Mouse (Mus musculus) urinary bladder, postnatal 14 days (tissue): ENCODE measurements around the gene Aim2.

Experiments
- DNase-seq: peaks from one replicate; pipeline ENCODE4 v3.0.0; 2021; ENCODE audit warnings: low spot score

Gene Aim2

GRCm38 (mm10) chr1:173348527-173348926 is 2.2 kb upstream of the Aim2 start:
- no peak for DNase-seq

DNA sequence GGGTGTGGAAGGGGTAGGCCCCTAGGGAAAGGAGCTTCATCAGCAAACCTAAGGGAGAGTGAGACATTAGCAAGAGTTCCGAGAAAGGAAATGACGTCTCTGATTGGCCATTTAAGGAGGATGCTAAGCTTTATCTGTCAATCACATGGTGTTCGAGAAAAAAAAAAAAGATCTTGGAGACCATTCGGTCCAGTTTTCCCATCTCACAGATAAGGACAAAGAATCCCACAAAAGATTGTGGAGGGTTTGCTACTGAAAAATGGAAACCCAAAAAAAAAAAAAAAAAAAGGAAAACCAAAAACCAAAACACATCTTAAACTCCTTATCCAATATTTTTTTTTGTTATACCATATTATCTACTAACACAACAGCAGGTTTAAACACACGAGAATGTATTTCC is 1.5 kb upstream of the Aim2 start:
- no peak for DNase-seq

DNA sequence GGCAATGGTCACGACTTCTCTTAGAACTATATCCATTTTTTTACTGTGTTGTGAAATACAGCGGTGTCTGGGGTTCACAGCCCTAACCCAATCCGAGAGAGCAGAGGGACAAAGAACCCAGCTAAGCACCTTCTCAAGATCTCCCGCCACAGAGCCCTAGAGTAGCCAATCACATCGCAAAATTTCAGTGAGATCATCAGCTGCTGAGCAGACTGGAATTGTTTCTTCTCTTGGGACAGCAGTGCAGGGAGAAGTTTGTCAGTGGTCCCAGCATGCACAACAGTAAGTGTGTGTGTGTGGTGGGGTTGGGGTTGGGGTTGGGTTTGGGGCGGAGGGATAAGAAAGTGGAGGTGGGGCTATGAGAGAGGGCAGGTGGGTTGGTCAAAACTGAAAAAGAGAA is 733 bp upstream of the Aim2 start:
- peak; percentile 23 for DNase-seq

- no peak for DNase-seq
These were observed 4.6 kb downstream of the Aim2 start for GRCm38 (mm10) chr1:173355107-173355846.

- no peak for DNase-seq
These were observed 6.0 kb downstream of the Aim2 start for GRCm38 (mm10) chr1:173356699-173357098.

- DNase-seq = no peak
These were observed 7.1 kb downstream of the Aim2 start for GRCm38 (mm10) chr1:173357799-173358198.

DNA sequence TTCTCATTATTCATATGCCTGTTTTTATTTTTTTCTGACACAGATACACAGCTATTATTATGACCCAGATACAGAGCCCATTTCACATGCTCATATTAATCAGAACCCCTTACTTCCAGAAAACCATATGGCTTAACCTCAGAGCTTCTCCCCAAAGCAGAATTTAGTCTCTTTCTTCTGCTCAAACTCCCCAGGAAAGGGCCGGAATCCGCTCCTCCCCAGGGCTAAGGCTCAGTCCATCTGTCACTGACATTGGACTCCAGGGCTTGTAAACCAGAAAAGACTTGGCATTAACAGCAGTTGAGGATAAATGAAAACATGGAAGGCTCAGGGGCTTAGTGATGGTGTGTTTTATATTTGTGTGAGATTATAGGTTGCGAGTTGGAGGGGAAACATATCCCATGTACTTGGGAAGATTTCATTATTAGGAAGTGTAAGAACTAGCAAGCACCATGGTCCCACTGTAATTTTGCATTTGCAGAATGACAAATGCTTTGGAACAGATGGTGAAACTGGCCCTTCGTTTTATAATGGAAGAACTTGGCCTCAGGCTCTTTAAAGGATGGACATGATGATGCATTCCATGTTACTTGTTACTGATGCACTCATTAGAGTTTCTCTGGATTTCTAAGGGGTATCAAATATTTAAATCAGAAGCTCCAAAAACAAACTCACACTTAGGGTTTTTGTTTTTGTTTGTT is 9.1 kb downstream of the Aim2 start:
- no peak for DNase-seq

DNA sequence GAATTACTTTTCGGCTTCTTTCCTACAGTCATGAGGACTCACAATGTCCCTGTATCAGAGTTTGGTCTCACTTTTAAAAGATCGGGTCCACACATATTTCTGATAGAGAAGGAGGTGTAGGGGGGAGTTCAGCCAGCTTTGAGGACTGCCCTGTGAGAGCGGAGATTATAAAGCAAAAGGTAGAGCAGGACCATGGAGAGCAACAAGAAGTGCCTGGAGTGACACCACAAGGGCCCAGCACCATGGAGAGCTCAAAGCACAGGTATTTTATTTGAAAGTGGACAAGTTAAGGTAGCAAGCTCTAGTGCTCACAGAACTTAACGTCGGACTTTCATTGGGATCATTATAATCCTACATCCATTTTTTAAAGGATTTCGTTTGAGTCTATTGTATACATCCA is 11.0 kb downstream of the Aim2 start:
- peak; percentile 72 for DNase-seq

- DNase-seq = no peak
These were observed 12.8 kb downstream of the Aim2 start for GRCm38 (mm10) chr1:173363436-173363835.

GRCm38 (mm10) chr1:173364125-173364800 is 13.6 kb downstream of the Aim2 start:
- no peak for DNase-seq

DNA sequence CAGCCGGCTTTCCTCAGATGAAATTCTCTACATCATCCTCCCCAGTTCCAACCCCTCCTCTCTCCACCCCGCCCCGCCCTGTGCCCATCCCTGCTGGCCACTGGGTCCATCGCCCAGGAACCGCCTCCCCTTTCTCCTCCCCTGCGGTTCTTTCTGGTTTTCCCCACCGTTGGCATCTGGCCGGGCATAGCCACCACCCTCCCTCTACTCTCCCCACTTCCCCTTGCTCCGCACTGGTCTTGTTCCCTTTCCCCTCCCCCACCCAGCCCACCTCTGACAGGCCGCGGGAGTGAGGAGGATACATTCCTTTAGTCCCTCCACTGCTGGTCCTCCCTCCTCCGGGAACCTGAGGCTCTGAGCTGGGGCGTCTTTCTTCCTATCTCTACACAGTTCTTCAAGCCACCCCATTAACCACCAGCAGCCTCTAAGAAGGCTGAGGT is 15.3 kb downstream of the Aim2 start:
- DNase-seq = no peak

DNA sequence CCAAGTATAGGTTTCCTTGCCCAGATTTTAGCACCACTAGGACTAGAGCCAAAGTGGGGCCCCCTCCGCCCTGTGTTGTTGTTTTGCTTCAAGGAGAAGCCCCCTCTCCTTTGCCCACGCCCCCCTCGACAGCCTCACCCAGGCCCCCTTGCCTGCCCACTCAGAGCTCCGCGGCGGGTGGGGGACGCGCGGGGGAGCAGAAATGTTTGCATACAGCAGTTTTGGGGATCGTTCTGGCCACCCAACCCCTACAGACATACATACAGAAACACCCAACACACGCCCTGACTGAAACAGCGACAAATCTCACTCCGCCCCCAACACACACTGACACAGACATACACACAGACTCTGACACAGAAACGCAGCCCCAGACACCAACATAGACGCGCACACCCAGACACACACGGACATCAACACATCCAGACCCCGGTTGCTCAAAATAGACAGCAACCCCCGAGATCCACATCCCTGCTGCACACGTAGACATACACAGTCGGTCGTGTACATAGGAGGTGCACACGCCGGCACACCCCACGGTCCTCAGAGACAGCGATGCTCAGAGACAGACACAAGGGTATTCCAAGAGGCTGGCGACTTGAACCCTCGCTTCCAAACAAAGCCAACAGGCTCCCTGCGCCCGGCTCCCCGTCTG is 16.1 kb downstream of the Aim2 start:
- DNase-seq = no peak

GRCm38 (mm10) chr1:173367356-173368046 is 16.8 kb downstream of the Aim2 start, which contains the start of gene Cadm3:
TSS of gene Cadm3 (minus strand) at chr1:173367695.
- DNase-seq = peak; percentile 20

- no peak for DNase-seq
These were observed 18.9 kb downstream of the Aim2 start for GRCm38 (mm10) chr1:173369611-173370010.

GRCm38 (mm10) chr1:173370456-173370855 is 19.8 kb downstream of the Aim2 start:
- no peak for DNase-seq

DNA sequence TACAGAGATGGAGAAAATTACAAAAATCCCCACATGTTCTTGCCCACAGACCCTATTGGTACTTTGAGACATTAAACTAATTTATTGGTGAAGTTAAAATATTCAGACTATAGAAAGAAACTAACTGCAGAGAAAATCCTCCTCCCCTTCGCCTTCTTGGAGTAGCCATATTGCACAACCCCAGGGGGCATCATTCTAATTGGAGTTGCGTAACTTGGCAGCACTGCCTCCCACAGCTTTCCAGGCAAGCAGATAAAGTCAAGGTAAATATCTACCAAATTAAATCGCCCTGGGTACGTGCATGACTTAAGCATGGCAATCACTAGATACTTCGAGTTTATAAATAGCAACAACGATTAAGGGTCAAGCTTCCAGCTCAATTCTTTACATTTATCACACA is 20.9 kb downstream of the Aim2 start:
- DNase-seq = no peak

DNA sequence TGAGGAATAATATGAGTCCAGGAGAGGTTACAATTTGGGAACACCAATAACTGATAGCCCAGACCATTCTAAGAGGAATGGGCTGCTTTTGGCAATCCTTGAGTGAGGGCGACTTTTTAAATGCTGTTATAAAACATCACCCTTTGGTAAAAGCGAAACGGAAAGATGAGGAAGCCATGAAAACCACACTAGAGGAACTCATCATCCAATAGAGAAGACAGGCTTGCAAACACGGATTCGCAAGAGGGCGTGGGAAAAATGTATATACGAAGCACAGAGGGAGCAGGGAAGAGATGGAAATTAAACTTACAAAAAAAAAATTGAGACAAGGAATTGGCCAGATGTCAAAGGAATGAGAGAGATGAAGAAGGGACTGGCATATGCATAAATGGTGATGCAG is 23.3 kb downstream of the Aim2 start:
- no peak for DNase-seq

DNA sequence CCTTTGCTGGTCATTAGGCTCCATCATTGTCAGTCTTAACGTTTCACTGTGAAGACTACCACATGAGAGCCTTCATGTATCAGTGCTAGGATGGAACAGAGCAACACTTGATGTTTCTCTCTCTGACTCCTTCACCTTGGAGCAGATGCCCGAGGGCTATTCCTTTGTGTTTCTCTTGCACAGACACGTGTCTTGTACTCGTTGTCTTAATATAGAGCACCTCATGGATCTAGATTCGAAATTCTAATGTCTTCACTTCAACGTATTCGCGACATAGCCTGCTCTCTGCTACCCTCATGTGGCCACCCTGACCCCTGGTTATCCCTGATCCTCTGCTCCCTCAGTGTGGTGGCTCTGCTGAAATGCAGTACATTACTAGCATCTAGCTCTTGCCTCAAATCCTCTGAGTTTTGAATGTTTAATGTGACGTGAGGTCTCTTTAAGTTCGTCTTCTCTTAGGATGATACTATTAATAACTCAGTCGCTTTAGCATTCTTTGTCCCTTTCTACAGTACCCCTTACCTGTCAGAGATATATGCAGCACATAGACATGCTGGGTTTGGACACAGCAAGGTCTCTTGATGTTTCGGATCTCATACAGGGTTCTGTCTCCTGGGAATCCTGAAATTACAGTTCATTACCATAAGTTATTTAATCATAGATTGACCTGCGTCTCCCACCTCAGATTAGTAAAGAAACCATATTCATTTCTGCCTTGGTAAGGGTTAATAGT is 26.9 kb downstream of the Aim2 start:
- DNase-seq = peak; percentile 48

DNA sequence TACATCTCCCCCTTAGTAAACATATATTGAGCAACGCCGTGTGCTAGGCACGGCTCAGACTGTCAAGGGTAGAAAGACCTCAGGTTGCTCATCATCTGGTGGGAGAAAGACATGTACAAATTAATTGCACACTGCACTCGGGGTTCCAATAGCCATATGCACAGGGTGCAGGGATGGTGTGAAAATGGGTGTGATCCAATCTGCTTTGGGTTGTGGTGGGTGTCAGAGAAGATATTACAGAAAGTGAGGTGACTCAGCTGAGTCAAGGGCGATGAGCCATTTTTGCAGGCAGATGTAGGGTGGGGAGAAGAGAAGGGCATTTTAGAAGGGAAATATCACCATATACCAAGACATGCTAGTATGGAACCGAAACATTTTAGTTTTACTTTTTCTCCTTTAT is 30.8 kb downstream of the Aim2 start:
- DNase-seq = no peak

DNA sequence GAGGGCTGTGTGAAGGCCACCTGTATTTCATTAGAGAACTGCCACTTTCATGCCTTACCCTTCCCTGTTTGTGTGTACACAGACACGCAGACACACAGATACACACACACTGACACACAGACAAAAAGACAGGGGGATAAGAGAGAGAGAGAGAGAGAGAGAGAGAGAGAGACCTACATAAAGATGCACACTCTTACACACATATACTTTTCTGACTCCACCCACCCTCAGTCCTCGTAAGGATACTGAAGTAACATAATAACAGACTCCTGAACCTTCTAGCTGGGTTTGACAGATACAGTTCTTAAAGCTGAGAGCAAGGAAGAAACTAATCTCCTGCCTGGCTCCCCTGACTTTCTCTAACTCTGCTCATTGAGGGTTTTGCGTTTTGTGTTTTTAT is 38.8 kb downstream of the Aim2 start:
- no peak for DNase-seq

DNA sequence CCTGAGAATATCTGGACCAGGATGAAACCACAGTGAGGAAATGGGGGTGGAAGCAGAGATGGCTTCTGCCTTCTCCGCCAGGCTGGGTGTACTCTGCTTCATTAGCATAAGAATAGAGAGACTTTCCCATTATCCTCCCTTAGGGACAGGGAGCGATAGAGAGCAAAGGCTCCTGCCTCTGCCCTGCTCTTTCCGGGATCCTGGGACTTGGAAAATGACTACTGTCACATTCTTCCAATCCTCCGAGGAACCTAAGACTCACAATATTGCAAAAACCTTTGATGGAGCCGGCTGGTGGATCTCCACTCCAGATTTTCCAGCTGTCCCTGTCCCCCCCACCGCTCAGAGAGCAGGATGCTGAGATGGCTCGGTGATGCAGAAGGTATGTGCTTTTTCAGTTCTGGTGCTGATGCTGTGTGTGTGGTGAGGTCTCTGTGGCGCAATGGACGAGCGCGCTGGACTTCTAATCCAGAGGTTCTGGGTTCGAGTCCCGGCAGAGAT is 39.3 kb downstream of the Aim2 start:
- no peak for DNase-seq
